Mouse (Mus musculus): ENCODE measurements at regions not wholly inside any gene's neighbourhood (a gene's known extent, or its start where the extent isn't known, plus 50 kb on each side); places are given as distances from the start of the nearest gene placed in this dataset.

DNA sequence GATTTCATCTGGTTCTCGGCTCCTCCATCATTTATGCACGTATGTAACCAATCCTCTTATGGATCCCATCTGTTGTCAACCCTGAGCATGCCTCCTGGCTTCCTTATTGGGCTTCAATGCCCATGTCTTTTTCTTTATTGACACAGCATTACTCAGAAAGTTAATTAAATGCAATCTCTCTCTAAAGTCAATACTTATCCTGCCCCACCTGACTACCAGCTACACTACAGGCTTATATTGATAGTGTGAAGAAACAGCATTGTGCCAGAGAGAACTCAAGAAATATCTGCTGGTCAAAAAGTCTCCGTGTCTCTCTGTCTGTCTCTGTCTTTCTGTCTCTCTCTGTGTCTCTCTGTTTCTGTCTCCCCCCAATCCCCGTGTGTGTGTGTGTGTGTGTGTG lies 194.7 kb upstream of the Rfx3 start:
- no peak for DNase-seq

DNA sequence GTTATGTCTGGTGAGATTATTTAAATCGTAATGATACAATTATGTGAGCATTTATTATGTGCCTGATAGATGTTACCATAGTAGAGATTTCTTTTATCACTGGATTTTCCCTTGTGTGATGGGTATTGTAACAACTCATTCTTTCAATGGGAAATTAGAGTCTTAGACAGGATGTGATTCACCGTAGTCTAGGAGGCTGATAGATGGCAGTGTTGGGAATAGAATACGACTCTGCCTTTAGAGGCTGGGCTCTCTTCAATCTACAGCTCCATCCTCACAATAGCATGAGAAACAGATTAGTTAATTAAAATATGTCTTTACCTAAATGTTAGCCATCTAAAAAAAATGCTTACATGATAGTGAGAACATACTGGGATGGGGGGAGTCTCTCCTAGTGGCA lies 192.8 kb upstream of the Rfx3 start:
- no peak for DNase-seq

DNA sequence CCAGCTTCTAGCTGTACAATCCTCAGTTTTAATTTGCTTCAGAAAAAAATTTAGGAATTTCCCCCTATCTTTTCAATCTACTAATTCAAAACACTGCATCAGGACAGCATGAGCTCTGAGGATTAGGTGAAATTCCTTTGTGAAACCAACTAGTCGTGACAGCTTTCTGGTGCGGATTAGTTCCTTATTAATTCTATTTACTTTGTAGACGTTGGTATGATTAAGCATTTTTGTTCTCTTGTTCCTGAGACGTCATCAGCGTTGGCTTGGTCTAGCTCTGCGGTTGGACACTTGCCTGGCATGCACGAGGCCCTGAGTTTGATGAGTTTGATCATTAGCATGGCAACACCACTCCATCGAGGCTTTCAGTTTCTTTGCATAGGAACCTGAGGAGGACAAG lies 188.4 kb upstream of the Rfx3 start:
- no peak for DNase-seq

DNA sequence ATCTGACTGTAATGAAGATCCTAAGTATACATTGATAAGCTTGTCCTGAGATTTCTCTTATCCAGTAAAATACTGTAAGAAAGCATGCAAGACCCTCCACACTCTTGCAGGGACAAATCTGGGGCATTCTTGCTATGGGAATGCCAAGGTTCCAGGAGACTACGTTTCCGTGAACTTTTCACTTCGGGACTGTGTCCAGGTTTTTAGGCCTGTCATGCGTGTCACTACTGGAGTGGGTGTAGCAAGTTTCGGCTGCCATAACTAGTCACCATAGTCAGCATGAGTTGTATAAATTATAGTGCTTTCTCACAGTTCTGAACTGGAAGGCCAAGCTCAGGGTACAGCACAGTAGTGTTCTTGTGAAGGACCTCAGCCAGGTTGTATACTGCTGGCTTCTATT lies 185.9 kb upstream of the Rfx3 start:
- no peak for DNase-seq

DNA sequence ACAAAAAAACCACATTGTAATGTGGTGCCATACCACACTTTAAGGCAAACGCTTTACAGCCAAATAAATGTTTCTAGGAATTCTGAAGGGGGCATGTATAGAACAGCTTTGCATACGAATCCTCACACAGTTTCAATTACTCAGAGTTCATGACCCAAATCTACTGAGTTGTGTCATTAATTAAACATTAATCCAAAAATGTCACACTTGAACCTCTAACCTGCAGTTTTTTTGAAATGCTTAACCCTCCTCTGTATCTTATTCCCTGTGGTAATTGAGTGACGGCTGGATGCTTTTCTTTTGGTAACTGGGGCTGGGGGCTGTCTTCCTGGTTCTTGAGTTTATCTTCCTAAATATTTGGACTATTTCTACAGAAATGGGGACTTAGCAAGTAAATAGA lies 181.3 kb upstream of the Rfx3 start:
- DNase-seq: no peak

DNA sequence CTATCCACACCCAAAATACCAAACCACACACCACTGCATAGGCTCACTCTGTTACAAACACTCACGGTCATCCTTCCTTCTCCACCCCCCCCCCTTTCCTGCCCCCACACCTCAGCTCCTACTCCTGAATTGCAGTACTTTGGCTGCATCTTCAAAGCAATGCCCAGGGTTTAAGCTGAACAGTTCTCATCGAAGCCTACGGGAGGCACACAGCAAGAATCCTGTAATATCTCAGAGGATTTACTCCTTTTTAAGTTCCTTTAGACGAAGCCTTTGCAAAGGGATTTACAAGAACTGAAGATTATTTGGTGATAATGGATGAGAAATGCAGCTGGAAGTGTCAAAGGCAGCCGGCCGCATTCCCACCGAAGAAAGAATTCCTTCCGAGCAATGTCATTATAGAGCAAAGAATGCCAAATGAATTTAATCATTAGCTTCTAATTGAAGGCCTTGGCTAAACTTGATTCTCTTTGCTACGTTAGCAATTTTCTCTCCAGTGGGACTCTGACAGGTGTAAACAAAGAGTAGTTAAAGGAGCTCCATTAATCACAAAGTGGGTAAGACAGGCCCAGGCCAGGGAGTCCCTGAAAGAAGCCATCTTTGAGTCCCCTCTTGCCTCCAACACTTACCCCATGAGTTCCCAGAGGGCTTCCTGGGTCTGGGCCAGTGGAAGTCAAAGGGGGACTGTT lies 180.6 kb upstream of the Rfx3 start:
- DNase-seq: no peak

DNA sequence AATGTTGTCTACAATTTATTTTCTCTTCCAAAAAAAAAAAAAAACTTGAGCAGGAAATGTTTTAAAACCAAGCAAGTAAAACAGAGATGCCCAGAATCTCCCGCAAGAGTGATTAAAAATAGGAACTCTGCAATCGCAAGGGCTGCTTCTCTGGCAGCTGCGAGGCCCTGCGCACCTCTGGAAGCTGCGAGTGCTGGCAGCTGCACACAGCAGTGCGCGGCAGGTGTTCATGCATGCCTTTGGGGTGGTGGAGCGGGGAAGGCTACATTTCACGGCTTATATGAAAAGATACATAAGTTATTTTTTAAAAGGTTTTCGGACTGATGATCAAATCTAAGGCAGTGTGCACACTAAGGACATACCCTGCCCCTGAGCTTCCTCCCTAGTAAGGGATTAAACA lies 179.3 kb upstream of the Rfx3 start:
- DNase-seq: no peak

DNA sequence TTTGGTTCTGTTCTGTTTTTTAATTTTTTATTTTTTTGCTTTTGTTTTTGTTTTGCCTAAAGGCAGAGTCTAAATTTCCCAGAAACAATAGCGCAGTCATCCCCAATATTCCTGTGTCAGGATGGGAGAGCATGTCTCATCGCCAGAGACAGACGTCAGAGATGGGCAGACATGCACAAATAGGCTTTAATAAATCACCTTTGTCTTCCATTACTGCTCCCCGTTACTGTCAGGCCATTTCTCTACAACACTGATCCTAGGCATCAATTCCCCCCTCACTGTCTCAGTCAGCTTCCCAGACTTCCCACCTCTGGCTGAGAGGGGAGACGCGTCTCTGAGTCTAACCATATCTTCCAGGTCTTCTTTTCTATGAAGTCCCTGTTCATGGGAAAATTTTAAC lies 177.4 kb upstream of the Rfx3 start:
- DNase-seq: no peak

DNA sequence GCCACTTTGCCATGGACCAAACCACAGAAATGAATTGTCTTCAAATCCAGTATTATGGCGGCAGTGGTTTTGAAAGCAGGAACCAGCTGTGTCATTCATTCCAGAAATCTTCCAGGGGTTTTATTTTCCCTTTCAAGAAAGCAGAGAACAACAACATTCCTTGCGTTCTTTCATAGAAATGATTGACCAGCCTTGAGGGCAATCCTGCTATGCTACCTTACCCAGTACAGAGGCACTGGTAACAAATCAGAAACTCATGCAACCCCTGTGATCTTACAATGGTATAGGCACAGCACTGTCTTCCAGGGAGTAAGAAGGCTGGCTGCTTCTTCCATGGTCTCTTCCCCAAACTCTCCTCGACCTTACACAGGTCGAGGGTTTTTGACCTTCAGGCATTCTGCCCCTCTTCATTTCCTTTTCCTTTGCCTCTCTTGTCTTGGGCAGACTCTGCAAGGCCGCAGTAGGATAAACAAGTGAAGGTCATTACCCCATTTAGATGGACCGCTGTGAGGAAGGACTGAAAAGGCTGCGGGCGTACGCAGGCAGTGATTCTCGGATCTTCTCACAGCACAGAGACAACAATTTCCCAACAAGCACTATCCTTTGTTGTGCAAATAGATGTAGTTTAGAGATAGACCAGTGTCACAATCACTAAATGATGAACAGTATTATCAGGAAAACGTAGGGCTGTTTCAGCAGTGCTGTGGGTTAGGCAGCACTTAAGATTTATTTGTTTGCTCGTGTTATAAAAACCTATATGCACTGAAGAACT lies 171.6 kb upstream of the Rfx3 start:
- DNase-seq: no peak

DNA sequence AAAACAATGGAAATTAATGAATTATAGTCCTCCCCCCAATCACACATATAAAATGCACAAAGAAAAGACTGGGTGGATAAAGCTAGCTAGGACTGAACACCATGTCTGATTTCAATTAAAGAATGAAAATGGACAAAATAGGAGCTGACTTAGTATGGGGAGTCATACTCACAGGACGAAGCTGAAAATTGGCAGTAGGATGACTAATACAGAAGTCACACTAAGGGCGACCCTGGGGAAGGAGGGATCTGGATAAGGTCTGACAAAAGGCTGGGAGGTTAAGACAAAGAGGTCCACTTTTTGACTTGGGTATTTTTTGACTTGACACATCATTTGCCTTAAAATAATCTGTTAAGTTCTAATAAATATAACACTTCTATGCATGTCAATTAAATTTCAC lies 170.2 kb upstream of the Rfx3 start:
- no peak for DNase-seq

DNA sequence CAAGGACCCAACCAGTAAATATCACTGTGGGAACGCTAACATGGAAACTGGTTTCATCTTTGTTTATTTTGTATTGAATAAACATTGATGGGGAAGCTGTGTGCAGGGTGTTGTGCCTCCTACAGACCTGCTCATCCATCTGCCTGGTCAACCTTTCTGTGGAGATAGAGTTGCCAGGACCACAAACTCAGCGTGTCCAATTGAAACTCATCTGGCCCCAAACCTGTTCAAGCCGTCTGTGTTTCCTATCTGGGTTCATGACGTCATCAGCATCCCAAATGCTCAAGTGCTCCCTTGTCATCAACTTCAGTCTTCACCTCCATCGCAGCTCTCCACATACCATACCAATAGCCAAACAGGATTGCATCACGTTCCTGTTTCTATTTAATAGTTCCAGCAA lies 167.1 kb upstream of the Rfx3 start:
- DNase-seq: peak; percentile 74

DNA sequence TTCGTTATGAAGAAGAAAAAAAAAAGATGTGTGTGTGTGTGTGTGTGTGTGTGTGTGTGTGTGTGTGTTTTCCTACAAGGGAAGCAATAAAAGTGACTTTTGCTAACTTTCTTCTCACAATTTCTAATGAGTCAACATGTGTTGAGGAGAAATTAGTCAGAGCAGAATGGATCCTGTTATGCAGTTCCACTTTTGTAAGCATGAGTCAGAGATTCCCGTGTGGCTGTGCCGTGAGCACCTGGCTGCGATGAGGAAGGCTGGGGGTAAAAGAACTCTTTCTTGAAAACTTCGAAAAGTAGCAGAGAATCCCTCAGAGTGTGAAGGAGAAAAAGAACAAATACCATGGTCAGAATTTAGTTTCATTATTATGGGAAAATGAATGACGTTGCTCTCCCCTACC lies 165.9 kb upstream of the Rfx3 start:
- DNase-seq: no peak

DNA sequence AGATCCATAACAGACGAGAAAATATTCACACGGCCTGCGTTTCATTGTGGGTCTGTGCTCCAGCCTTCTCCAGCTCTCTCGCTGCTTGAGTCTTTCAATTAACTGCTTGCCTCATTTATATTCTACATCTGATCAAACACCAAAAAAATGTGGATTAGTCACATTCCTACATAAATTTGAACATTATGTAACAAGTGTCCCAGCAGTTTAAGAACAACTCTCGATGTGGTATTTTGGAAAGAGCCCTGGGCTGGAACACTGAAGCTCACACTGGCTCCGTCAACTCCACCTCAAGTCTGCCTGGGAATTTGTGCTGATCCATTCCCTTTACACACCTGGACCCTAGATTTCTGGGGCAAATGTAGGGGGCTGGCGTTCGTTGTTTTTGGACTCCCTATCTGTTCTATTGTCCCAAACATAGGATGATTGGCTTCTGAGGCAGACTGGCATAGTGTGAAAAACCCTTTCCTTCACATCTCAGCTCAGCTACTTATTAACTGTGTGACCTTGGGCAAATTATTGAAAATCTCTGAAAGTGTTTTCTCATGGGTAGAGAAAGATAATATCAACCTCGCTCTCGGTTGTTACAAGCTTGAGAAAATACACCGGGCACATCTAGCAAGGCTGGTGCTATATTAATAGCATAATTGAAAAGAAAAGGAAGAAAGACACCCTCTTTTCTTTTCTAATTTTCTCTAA lies 161.0 kb upstream of the Rfx3 start:
- no peak for DNase-seq

DNA sequence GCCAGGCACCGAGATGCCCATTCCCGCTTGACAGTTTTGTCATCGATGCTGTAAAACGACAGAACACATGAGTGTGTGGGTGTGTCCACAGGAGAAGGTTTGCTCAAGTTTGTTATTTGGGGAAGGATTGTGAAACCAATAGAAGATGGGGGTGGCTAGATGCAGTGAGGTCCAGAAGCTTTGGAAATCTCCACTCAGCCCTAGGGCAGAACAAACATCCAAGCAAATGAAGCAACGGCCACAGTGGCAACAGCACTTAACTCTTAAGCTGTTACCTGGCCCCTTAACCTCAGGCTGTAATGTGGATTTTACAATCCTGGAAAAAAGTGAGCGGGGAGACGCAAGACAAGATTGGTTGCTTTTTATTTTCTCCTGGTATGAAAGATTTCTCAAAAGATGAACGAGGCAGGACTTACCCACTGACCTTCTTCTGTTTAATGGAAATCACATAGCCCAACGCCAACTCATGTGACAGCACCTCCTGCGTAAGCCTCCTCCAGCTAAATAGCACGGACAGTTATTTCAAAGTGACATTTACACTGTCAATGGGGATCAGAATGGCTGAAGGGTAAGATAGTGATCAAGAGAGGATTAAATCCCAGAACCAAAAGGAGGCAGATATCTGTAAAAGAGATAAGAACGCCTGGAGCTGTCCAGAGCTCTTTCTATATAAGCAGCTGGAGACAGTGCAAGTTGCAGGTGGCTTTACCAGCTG lies 156.6 kb upstream of the Rfx3 start:
- no peak for DNase-seq

DNA sequence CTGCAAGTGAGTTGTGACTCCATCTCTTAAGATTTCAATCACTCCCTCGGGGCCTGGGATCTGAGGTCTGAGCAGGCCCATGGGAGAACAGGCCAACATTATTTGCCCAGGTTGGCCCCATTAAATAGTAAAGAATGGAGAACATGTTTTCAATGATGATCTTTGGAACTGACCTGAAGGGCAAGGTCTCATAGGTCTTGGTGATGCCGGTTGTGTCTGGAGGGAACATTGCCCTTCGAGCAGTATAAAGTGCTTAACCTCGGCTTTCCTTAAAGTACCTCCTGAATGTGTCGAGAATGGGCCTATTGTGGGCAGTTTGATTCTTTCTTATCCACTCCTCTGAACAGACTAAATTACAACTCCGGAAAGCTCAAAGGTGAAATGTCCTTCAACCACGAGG lies 155.7 kb upstream of the Rfx3 start:
- DNase-seq: no peak

DNA sequence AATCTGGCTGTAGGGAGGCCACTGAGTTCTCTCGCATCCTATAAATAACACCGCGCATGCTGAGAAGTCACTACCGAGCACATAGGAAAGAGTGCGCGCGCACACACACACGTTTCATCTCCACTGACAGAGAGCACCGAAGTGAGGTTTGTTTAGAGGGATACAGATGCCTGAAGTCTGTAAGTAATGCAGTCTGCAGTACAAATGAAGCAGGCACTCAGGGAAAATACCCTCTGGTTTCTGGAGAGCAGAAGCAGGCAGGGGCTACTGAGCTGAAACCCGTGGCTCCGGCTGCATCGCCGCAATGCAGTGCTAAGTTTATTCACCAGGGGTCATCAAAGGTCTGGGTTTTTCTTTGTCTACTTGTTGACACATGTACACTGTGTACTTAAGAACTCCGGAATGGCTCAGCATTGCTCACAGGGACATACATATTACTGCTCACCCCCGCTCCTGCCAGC lies 155.0 kb upstream of the Rfx3 start:
- DNase-seq: peak; percentile 56

DNA sequence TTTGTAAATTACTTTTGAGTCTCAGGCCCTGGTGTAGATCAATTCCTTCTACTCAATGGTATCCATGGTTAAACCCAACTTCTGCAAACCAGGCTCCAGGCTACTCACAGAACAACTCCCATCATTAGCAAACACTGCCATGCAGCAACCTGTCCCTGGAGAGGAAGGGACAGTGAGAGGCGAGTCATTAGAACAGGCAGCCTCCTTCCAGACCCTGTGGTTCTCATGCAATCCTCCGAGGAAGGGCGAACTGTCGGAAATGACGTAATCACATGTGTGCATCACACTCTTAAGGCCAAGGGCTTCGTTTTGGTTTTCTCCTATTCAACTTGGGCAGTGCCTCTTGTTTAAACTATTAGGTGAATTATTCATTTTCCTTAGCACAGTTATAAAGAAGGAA lies 152.2 kb upstream of the Rfx3 start:
- no peak for DNase-seq

DNA sequence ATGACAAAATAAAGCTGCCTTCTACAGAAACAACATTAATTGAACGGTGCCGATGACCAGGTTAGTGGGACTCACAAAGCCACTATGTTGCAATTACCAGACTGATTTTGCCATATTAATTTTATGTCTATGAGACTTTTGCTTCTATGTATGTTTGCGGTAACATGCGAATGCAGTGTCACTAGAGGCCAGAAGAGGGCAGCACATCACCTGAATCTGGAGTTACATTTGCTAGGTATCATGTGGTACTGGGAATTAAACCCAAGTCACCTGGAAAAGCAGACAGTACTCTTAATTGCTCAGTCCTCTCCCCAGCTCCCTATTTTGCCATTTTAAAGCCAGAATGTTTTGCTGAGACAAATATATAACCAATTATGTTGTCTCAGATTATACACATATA lies 149.6 kb upstream of the Rfx3 start:
- no peak for DNase-seq

DNA sequence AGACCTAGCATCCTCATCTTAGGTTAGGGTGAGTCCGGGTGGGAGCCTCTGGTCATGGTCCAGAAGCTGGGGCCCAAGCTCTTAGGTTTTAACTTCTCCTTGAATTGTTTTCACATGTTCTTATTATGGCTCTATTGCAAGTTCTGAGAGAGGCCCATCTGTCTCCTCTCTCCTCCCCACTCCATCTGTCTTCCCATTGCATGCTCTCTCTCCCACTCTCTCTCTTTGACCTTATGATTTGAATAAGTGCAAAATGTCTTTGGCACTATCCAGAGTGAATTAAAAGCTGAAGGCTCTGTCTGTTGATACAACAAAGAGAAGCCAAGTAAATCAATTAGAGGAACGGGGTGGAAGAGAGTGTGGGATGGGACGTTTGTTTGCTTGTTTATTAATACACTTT lies 146.2 kb upstream of the Rfx3 start:
- peak; percentile 68 for DNase-seq

DNA sequence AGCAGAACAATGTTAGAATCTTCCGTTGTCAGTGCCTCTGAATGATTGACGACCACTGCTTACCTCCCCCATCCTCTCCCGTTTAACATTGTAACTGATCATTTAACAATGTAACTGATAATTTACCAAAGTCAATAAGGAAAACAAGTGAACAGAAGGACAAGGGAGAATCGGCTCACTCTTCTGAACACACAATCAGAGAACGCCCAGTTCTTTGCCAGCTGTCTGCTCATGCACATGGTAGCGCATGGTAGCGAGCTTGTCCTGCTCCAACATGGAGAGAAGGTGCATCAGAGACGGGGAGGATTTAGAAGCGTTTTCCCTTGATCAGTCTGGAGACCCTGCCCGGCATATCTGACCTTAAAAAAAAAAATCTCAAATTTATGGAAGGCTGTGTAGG lies 126.6 kb upstream of the Rfx3 start:
- DNase-seq: peak; percentile 64

DNA sequence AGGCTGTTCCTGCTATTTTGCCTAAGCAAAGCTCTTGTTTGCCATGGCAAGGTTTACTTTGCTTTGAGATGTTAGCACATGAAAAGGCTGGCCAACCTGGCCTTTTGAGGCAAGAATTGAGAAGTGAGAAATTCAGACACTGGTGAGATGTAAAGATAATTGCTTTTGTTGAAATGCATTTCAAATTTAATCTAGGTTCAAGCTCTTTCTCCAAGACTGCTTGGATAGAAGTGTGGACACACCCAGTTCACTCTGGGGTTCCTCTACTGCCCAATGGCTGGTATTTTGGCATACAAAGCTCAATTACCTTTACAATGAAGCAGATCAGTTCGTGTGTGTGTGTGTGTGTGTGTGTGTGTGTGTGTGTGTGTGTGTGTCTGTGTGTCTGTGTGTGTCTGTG lies 123.8 kb upstream of the Rfx3 start:
- no peak for DNase-seq

DNA sequence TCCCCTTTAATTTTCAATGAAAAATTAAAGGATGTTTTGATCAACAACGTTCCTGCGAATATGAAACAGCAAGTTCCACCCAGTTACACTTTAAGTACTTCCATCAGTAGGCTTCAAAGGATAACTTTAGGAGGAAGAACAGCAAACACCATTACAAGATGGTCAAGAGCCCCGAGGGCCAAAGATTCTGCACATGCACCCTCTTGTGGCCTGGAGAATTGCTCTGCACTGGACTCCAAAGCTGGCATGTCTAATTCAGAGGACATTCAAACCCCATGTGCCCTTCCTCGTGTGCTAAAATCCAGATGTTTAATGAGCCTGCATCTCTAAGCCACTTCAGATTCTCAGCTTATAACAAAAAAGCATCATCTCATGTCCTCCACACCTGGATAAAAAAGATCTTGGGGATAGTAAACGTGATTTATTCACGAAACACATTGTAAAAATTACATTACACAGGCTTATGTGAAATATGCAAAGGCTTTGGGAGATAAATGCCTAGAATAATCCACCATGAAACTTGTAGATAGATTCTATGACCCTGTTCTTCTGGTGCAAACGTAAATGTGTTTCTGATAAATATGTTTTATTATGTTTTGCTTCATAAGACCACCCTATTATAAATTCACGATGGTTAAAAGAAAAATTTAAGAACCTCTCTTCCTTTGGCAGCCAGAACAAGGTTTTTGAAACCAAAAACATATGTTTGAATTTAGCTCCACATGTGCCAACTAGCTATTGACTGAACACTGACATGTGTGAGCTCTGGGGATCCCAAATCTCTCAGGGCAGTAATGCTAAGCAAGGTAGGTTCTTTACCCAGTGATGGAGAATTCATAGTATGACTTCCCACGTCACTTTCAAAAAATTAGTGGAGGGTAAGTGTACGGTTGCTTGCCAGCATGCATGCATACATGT lies 100.6 kb upstream of the Rfx3 start:
- DNase-seq: no peak

Measured in layer of hippocampus, adult 9-11 months (tissue).